Mouse (Mus musculus) E14TG2a.4 (cell line): Measurements from ENCODE around the gene Pheta1.

Experiments used
- CTCF ChIP-seq: conservative IDR thresholded peaks from 2 replicates; pipeline ENCODE4 v1.5.1; 2014; ENCODE audit warnings: low read length
- POU5F1 ChIP-seq: IDR thresholded peaks from 2 replicates; pipeline ENCODE4 v1.6.1; 2014; ENCODE audit warnings: low read length, borderline replicate concordance

GRCm38 (mm10) chr5:121894647-121895046 lies 45.9 kb downstream of the Pheta1 start:
- TF ChIP-seq CTCF, result no peak
- TF ChIP-seq POU5F1, result no peak
